Mouse (Mus musculus) naive thymus-derived CD4-positive, alpha-beta T cell, adult 2 months (primary cell): ENCODE data around the gene Kif1a.

ENCODE experiments used
- DNase-seq: peaks from one replicate; pipeline ENCODE4 v3.0.0-alpha.2; 2011; ENCODE audit warnings: low read depth

Gene Kif1a

GRCm38 (mm10) chr1:93101571-93102061 is at the start of gene Kif1a:
Gene Kif1a (minus strand): TSS chr1:93101951.
- DNase-seq, result no peak

GRCm38 (mm10) chr1:93150907-93151661 is 49.3 kb upstream of the Kif1a start:
- no peak for DNase-seq

- no peak for DNase-seq
These were observed 42.4 kb upstream of the Kif1a start for GRCm38 (mm10) chr1:93144176-93144575.

GRCm38 (mm10) chr1:93142871-93143270 is 41.1 kb upstream of the Kif1a start:
- DNase-seq, result no peak

- DNase-seq, result no peak
These were observed 38.0 kb upstream of the Kif1a start for GRCm38 (mm10) chr1:93139713-93140112.

- no peak for DNase-seq
These were observed 36.8 kb upstream of the Kif1a start for GRCm38 (mm10) chr1:93138534-93138933.

GRCm38 (mm10) chr1:93135036-93135526 is 33.3 kb upstream of the Kif1a start, which contains the start of gene Agxt:
Gene Agxt (plus strand): TSS chr1:93135240.
- DNase-seq, result no peak

GRCm38 (mm10) chr1:93132676-93133075 is 30.9 kb upstream of the Kif1a start:
- no peak for DNase-seq

GRCm38 (mm10) chr1:93130242-93130983 is 28.7 kb upstream of the Kif1a start:
- no peak for DNase-seq

- no peak for DNase-seq
These were observed 27.1 kb upstream of the Kif1a start for GRCm38 (mm10) chr1:93128710-93129349.

GRCm38 (mm10) chr1:93128209-93128608 is 26.5 kb upstream of the Kif1a start:
- DNase-seq, result no peak

- DNase-seq, result no peak
These were observed 23.5 kb upstream of the Kif1a start for GRCm38 (mm10) chr1:93125256-93125655.

GRCm38 (mm10) chr1:93124066-93124465 is 22.3 kb upstream of the Kif1a start:
- no peak for DNase-seq

- no peak for DNase-seq
These were observed 21.6 kb upstream of the Kif1a start for GRCm38 (mm10) chr1:93123179-93123854.

GRCm38 (mm10) chr1:93118816-93119215 is 17.1 kb upstream of the Kif1a start:
- DNase-seq, result no peak

GRCm38 (mm10) chr1:93115471-93115870 is 13.7 kb upstream of the Kif1a start:
- no peak for DNase-seq

- DNase-seq, result peak; percentile 22
These were observed 13.1 kb upstream of the Kif1a start for GRCm38 (mm10) chr1:93114713-93115463.

- no peak for DNase-seq
These were observed 949 bp upstream of the Kif1a start for GRCm38 (mm10) chr1:93102700-93103099.

GRCm38 (mm10) chr1:93100576-93101491 is 917 bp downstream of the Kif1a start:
- DNase-seq, result no peak

- DNase-seq, result no peak
These were observed 1.5 kb downstream of the Kif1a start for GRCm38 (mm10) chr1:93100243-93100575.
